Mouse (Mus musculus): ENCODE results near the gene Adap1.
"Not testable (repeated sequence)": the region's sequence is repeated elsewhere in the genome, so short reads cannot be mapped to it uniquely, and the experiment has no call there.

DNA sequence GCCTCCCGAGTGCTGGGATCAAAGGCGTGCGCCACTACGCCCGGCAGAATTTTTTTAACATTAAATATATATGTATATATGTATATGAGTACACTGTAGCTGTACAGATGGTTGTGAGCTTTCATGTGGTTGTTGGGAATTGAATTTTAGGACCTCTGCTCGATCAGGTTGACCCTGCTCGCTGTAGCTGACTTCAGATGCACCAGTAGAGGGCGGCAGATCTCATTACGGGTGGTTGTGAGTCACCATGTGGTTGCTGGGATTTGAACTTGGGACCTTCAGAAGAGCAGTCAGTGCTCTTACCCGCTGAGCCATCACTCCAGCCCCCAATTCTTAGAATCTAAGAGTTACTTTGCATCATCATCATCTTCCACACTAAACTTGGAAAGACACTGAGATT, 9.0 kb upstream of the Adap1 start:
- TF ChIP-seq CTCF (IDR thresholded peaks at IDR 0.05; ENCODE audit: borderline replicate concordance, insufficient read depth, low read depth, low read length); POLR2A (IDR thresholded peaks at IDR 0.05; ENCODE audit: borderline replicate concordance, insufficient read depth, low read length): not testable (repeated sequence)
